Mouse (Mus musculus) forebrain, embryonic 13.5 days (tissue): ENCODE data around the gene Cacnb1. TPM values are rescaled to one million over a fixed set of nuclear protein-coding genes. Genes with fewer than 3 reads are reported as not detected.

Source experiments
- ATAC-seq: fragments of 200-750 bp; cut with Nextera tagmentation; 2 replicates; pipeline ENCODE4 v1.8.0; 2017
- H3K27ac ChIP-seq: fragments of 300-500 bp; sonication (generic); 2 replicates; pipeline ENCODE4 v1.5.1; 2015; ENCODE audit warnings: inconsistent platforms, mild to moderate bottlenecking, moderate library complexity
- H3K27me3 ChIP-seq: fragments of 300-500 bp; sonication (generic); 2 replicates; pipeline ENCODE4 v1.6.1; 2015; ENCODE audit warnings: mild to moderate bottlenecking, inconsistent platforms
- H3K36me3 ChIP-seq: fragments of 300-500 bp; sonication (generic); 2 replicates; pipeline ENCODE4 v1.6.1; 2015; ENCODE audit warnings: mild to moderate bottlenecking, inconsistent platforms; ENCODE audit not compliant: poor library complexity, severe bottlenecking
- H3K4me1 ChIP-seq: fragments of 300-500 bp; sonication (generic); 2 replicates; pipeline ENCODE4 v1.6.1; 2015; ENCODE audit warnings: inconsistent platforms
- H3K4me2 ChIP-seq: fragments of 300-500 bp; sonication (generic); 2 replicates; pipeline ENCODE4 v1.6.1; 2015; ENCODE audit warnings: inconsistent platforms, mild to moderate bottlenecking, moderate library complexity
- H3K4me3 ChIP-seq: fragments of 300-500 bp; sonication (generic); 2 replicates; pipeline ENCODE4 v1.5.1; 2015; ENCODE audit warnings: mild to moderate bottlenecking, inconsistent platforms
- H3K9ac ChIP-seq: fragments of 300-500 bp; sonication (generic); 2 replicates; pipeline ENCODE4 v1.6.1; 2015; ENCODE audit warnings: mild to moderate bottlenecking, inconsistent platforms
- H3K9me3 ChIP-seq: fragments of 300-500 bp; sonication (generic); replicated peaks from 2 replicates; pipeline ENCODE4 v1.6.1; 2016; ENCODE audit warnings: inconsistent platforms
- WGBS: fragments of 180-500 bp; shearing (Covaris S2); methylation state at CpG from one replicate; pipeline ENCODE4 v1.1.7; 2015; 5-methylcytosine and 5-hydroxymethylcytosine counted together
- polyA plus RNA-seq: library from polyadenylated mRNA; unstranded; fragments of >200 nt; fragmentation: Nextera tagmentation; extraction: Ambion mirVana; gene quantifications from 2 replicates; pipeline ENCODE4 v1.2.1, GENCODE M21; 2015

Gene Cacnb1
- polyA plus RNA-seq, 1 experiment from 2014 or later = 25.9 TPM

DNA sequence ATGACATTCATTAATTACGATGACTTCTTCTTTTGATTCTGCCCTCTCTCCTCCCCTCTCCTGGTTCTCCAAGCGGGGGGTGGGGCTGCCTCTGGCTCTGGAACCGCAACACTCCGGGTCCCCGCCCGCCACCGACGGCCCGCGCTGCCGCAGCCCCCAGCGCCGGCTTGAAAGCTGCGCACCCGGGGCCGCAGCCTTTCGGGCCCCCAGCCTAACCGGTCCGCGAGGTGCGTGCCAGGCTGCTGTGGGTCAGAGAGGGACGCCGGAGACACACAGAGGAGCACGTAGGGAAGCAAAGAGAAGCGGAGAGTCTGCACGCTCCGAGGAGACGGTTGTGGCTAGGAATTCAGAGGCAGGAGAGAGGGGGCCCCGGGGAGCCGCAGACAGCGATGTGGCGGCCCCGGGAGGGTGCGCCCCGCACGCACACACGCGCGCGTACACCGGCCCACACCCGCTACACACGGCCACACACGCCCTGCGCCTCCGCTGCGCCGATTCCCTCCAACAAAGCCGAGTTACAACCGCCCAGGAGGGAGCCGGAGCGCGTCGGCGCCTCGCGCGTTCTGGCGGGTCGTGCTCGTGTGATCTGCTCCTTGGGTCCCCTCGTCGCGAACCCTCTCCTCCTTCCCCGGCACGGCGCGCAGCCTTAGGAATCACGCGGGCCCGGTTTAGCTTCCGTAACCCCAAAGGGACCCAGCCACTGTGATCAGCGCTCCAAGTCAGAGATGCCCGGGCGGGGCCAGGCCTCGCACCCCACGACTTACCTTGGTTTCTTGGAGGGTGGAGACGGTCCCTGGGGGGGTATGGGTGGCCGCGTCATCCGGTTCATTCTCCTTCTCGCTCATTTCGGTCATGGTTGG, 29.5 kb upstream of the Cacnb1 start:
- Histone ChIP-seq H3K4me2 (peak overlapping the region; percentile 75), H3K9me3 (no peaks in the 10 kb centered on the region), H3K36me3 (no peaks in the 10 kb centered on the region), H3K9ac (peak overlapping the region; percentile 61), H3K27me3 (peaks cover 80% of the 10 kb centered on the region), H3K27ac (peak overlapping the region; percentile 31; the same call in 1 of the 2 replicates), H3K4me3 (peak overlapping the region; percentile 46), H3K4me1 (peaks cover 40% of the 10 kb centered on the region)
- WGBS = under 1% methylated on average over 83 of the region's 83 CpGs
- peak; percentile 31; the same call in 1 of the 2 replicates for ATAC-seq

DNA sequence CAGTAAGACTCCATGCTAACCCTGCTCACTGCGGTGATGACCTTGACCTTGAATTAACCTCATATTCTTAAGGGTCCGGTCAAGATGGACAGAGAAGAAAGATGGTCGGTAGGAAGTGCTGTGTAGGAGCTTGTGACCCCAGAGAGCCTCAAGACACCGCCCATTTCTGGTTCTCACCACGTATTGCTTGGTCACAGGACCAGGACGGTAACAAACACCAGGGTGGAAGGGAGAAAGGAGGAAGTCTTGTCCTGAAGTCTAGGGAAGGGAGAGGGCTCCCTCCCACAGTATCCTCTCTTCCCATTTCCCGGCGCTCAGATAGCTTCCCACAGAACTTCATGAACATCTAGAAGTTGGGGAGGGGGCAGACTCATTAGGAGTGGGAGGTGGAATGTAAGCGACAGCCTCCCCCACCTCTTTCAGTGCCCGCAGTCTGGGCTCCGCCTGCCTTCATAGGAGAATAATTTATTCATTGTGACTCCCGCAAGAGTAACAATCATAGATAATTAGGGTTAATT, 28.8 kb upstream of the Cacnb1 start:
- H3K27ac ChIP-seq = no peak overlapping the region
- H3K4me3 ChIP-seq = peak overlapping the region; percentile 46
- H3K9me3 ChIP-seq = no peaks in the 10 kb centered on the region
- WGBS = 8% methylated on average over 12 of the region's 12 CpGs
- peak overlapping the region; percentile 75 for H3K4me2 ChIP-seq
- ATAC-seq = peak; percentile 36
- H3K4me1 ChIP-seq = peaks cover 40% of the 10 kb centered on the region
- H3K36me3 ChIP-seq = no peaks in the 10 kb centered on the region
- peaks cover 80% of the 10 kb centered on the region for H3K27me3 ChIP-seq
- peak overlapping the region; percentile 61; the same call in 1 of the 2 replicates for H3K9ac ChIP-seq

DNA sequence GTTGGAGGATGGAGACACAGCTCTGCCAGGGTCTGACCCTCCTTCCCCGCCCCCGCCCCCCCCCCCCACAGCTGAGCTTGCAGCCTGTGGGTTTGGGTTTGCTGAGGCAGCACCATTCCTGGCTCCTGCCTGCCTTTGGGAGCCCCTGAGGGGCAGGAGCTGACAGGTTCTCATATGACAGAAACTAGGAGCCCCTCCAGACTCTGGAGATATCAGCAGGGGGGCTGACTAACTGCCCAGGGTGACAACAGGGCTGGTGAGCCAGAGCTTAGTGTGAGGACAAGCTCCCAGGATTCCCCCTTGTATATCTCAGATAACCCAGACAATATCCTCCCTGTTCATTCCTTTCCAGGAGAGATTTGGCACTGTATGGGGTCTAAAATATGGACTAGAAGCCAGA, 28.1 kb upstream of the Cacnb1 start:
- WGBS = 35% methylated on average over 2 of the region's 2 CpGs
- H3K9me3 ChIP-seq = no peaks in the 10 kb centered on the region
- no peak overlapping the region for H3K4me3 ChIP-seq
- no peak overlapping the region for H3K27ac ChIP-seq
- H3K4me1 ChIP-seq = peaks cover 40% of the 10 kb centered on the region
- no peak for ATAC-seq
- H3K4me2 ChIP-seq = no peak overlapping the region
- H3K9ac ChIP-seq = no peak overlapping the region
- H3K36me3 ChIP-seq = no peaks in the 10 kb centered on the region
- H3K27me3 ChIP-seq = peaks cover 84% of the 10 kb centered on the region

DNA sequence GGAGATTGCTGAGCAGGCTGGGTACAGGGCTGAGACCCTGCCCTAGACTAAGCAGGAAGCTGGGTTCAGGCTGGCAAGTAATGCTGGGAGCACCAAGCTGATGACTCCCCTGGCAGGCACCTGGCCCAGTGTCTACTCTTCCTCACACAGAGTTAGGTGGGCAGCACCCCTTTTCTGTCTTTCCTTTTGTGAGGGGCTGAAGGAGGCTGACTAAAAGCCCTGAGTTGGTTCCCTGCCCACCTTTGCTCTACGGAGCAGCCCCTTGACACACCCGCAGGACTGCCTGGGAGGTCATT, 27.6 kb upstream of the Cacnb1 start:
- no peak for ATAC-seq
- Histone ChIP-seq H3K9ac (no peak overlapping the region), H3K36me3 (no peaks in the 10 kb centered on the region), H3K4me3 (no peak overlapping the region), H3K4me2 (no peak overlapping the region), H3K4me1 (peaks cover 40% of the 10 kb centered on the region), H3K9me3 (no peaks in the 10 kb centered on the region), H3K27me3 (peaks cover 79% of the 10 kb centered on the region), H3K27ac (no peak overlapping the region)
- WGBS = 12% methylated on average over 2 of the region's 2 CpGs

DNA sequence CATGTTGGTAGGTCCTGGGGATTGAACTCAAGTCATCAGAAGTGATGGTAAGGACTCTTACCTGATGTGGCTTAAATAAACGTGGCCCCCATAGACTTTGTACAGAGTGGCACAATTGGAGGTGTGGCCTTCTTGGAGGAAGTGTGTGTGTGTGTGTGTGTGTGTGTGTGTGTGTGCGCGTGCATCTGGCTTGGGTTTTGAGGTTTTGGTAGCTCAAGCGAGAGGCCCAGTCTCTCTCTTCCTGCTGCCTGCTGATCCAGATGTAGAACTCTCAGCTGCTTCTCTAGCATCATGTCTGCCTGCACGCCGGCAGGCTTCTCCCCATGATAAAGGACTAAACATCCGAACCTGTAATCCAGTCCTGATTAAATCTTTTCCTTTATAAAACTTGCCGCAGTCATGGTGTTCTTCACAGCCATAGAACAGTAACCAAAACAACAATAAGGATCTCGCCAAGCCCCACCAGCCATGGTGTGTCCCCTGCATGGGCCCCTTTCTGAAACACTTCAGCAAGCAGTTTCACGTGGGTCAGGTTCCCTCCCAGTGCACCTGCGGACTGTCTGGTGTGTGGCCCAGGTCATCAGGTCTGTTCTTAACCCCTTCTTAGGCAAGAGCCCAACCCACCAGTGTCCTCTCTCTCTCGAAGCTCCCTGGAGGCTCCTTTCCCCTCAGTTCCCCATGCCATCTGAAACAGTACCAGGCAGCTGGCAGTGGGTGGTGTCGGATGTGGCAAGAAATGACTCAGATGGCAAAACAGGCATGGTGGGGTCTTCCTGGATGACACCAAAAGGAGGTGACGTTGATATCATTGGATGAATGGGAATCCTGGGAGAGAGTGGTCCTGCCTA, 27.1 kb upstream of the Cacnb1 start:
- Histone ChIP-seq H3K9ac (no peak overlapping the region), H3K4me2 (no peak overlapping the region), H3K27me3 (peaks cover 74% of the 10 kb centered on the region), H3K4me3 (no peak overlapping the region), H3K36me3 (no peaks in the 10 kb centered on the region), H3K27ac (no peak overlapping the region), H3K4me1 (peaks cover 40% of the 10 kb centered on the region), H3K9me3 (no peaks in the 10 kb centered on the region)
- 70% methylated on average over 14 of the region's 14 CpGs for WGBS
- ATAC-seq = no peak

DNA sequence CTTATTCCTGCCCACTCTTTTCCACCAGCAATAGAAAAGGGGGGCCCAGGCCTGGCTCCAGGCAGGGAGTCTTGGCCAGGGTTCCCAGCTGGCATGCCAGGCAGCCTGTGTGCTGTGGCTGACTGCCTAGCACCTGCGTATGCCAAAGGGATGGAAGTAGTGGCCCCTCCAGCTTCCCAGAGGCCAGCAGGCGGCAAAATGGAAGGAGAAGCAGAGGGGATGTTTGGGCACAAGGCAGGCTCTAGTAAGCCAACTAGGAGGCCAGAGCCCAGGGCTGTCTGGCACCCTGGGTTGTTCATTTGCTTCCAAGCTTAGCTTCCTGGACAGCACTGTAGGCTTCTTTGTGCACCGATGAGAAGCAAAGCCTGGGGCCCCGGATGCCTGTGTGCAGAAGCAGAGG, 24.9 kb upstream of the Cacnb1 start:
- H3K27ac ChIP-seq = no peak overlapping the region

DNA sequence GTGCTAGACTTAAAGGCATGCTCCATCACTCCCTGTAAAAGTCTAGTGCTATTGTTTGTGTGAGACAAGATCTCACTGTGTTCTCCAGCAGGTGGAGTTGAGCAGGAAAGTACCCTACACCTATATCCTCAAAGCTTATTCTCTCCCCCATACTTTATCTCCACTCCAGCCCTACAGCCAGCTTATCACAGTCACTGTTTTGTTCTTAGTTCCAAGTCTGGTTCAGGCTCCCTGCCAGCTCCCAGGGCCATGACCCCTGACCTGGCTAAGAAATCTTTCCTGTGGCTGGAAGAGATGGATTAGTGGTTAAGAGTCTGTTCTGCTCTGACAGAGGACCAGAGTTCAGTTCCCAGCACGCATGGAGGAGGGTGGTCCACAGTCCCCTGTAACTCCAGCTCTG, 23.6 kb upstream of the Cacnb1 start:
- 69% methylated on average over 1 of the region's 1 CpGs for WGBS
- no peak overlapping the region for H3K4me2 ChIP-seq
- H3K9me3 ChIP-seq = no peaks in the 10 kb centered on the region
- H3K36me3 ChIP-seq = no peaks in the 10 kb centered on the region
- no peak overlapping the region for H3K9ac ChIP-seq
- H3K27me3 ChIP-seq = peaks cover 44% of the 10 kb centered on the region
- no peak for ATAC-seq
- H3K27ac ChIP-seq = no peak overlapping the region
- no peak overlapping the region for H3K4me3 ChIP-seq
- peaks cover 17% of the 10 kb centered on the region for H3K4me1 ChIP-seq

More for the DNA sequence above, 24.9 kb upstream of the Cacnb1 start:
- ATAC-seq = peak; percentile 46; the same call in 1 of the 2 replicates
- Histone ChIP-seq H3K4me1 (peaks cover 30% of the 10 kb centered on the region), H3K9me3 (no peaks in the 10 kb centered on the region), H3K9ac (no peak overlapping the region), H3K36me3 (no peaks in the 10 kb centered on the region), H3K4me2 (no peak overlapping the region), H3K27me3 (peaks cover 56% of the 10 kb centered on the region), H3K4me3 (no peak overlapping the region)
- 69% methylated on average over 4 of the region's 4 CpGs for WGBS

DNA sequence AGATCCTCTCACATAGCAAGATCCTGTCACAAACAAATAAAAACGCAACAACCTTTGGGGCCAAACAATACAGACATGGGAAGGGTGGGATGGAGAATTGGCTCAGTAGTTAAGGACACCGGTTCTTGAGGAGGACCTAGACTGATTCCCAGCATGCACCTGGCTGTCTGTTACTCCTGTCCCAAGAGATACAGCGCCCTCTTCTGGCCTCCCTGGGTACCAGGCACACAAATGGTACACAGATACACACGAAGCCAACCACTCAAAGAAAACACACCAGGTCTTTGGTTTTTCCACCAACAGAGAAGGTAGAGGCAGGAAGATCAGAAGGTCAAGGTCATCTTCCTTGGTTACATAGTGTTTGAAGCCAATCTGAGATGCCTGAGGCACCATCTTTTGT, 22.8 kb upstream of the Cacnb1 start:
- no peak overlapping the region for H3K4me3 ChIP-seq
- no peaks in the 10 kb centered on the region for H3K36me3 ChIP-seq
- peaks cover 8% of the 10 kb centered on the region for H3K4me1 ChIP-seq
- ATAC-seq = no peak
- no peak overlapping the region for H3K27ac ChIP-seq
- no peak overlapping the region for H3K9ac ChIP-seq
- H3K4me2 ChIP-seq = no peak overlapping the region
- peaks cover 35% of the 10 kb centered on the region for H3K27me3 ChIP-seq
- no peaks in the 10 kb centered on the region for H3K9me3 ChIP-seq
- 68% methylated on average over 4 of the region's 4 CpGs for WGBS

DNA sequence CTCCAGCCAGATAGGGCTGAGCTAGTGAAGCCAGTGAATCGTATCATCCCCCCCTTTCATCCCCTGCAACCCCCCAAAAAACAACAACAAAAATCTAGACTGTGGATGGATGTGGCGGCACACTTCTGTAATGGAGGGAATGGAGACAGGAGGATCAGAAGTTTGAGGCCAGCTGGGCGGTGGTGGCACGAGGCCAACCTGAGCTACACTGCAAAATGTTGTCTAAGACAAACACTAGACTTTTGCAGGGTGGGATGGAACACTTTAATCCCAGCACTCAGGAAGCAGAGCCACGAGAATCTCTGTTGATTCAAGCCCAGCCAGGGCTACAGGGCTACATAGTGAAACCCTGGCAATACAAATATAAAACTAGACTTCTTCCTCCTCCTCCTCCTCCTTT, 21.2 kb upstream of the Cacnb1 start:
- no peaks in the 10 kb centered on the region for H3K36me3 ChIP-seq
- H3K4me2 ChIP-seq = no peak overlapping the region
- no peaks in the 10 kb centered on the region for H3K9me3 ChIP-seq
- whole genome bisulfite sequencing = 76% methylated on average over 5 of the region's 5 CpGs
- no peak overlapping the region for H3K9ac ChIP-seq
- H3K4me3 ChIP-seq = no peak overlapping the region
- peaks cover 7% of the 10 kb centered on the region for H3K4me1 ChIP-seq
- ATAC-seq = no peak
- H3K27ac ChIP-seq = no peak overlapping the region
- peaks cover 20% of the 10 kb centered on the region for H3K27me3 ChIP-seq

DNA sequence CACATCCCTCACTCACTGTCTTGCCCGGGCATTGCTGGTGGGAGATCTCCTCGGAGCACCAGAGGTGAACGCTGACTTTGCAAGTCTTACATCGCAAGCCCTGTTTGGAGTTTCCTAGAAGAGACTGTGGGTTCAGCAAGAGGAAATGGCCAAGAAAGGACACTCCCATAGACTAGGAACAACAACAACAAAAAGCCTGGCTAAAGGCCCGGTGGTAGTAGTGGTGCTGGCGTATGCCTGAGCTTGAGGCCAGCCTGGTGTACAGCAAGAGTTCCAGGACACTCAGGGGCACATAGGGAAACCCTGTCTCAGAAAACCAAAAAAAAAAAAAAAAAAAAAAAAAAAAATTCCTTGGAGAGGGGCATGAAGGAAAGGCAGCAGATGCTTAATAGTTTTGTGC, 19.9 kb upstream of the Cacnb1 start:
- peaks cover 2% of the 10 kb centered on the region for H3K4me1 ChIP-seq
- H3K27ac ChIP-seq = no peak overlapping the region
- no peak overlapping the region for H3K9ac ChIP-seq
- no peak for ATAC-seq
- no peaks in the 10 kb centered on the region for H3K9me3 ChIP-seq
- H3K4me3 ChIP-seq = no peak overlapping the region
- WGBS = 91% methylated on average over 6 of the region's 6 CpGs
- no peaks in the 10 kb centered on the region for H3K36me3 ChIP-seq
- H3K27me3 ChIP-seq = peaks cover 9% of the 10 kb centered on the region
- no peak overlapping the region for H3K4me2 ChIP-seq

DNA sequence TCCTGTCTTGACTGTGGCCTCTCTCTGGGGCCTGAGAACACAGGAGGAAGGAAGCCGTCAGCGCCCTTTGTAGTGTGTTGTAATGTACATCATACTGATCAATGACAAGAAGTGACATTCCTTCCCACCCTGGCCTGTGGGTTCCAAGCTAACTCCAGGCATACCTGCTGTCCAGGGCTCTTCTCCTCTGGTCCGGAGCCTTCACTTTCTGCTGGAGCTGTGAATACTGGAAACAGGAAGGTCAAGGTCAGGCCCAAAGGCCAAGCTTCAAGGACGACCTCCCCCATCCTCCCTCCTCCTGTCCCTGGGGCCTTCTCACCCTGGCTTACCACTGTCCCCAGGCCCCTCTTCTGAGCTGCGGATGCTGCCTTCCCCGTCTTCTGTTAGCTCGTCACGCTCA, 18.1 kb upstream of the Cacnb1 start:
- Histone ChIP-seq H3K4me1 (peaks cover 6% of the 10 kb centered on the region), H3K36me3 (no peaks in the 10 kb centered on the region), H3K9ac (no peak overlapping the region), H3K4me2 (no peak overlapping the region), H3K4me3 (no peak overlapping the region), H3K9me3 (no peaks in the 10 kb centered on the region), H3K27me3 (peaks cover 15% of the 10 kb centered on the region), H3K27ac (no peak overlapping the region)
- 82% methylated on average over 8 of the region's 8 CpGs for WGBS
- ATAC-seq = no peak

DNA sequence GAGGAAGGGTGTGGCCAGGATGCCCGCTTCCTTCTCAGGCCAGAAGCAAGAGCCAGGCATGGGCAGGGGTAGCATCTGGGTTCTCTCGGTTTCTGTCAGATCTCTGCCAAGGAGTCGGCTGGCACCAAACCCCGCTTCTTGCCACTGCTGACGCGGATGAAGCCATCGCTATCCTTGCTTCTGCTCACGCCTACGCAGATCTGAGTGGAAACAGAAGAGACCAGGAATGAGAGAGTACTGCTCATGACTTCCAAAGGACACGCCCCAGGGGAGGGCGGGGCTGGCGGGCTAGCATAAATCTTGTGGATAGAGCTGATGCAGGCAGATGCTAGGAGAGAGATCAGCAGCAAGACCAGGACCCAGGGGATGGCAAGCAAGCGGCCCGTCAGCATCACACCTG, 15.0 kb upstream of the Cacnb1 start:
- no peak overlapping the region for H3K9ac ChIP-seq
- 69% methylated on average over 14 of the region's 14 CpGs for WGBS
- ATAC-seq = no peak
- no peaks in the 10 kb centered on the region for H3K36me3 ChIP-seq
- no peak overlapping the region for H3K27ac ChIP-seq
- no peak overlapping the region for H3K4me3 ChIP-seq
- H3K4me1 ChIP-seq = peaks cover 20% of the 10 kb centered on the region
- H3K4me2 ChIP-seq = no peak overlapping the region
- no peaks in the 10 kb centered on the region for H3K9me3 ChIP-seq
- H3K27me3 ChIP-seq = peaks cover 15% of the 10 kb centered on the region
